Mouse (Mus musculus) adrenal gland, postnatal 10 days (tissue): ENCODE results near the gene Ubr2. TPM values are rescaled to one million over a fixed set of nuclear protein-coding genes. Genes with fewer than 3 reads are reported as not detected.

Source experiments
- DNase-seq: peaks from one replicate; pipeline ENCODE4 v3.0.0; 2021; ENCODE audit warnings: mixed read lengths
- total RNA-seq, 2 experiments: library from RNA; stranded (reverse); gene quantifications; 2 replicates each; pipeline ENCODE4 v1.2.3; 2021

Gene Ubr2
- total RNA-seq, 2 experiments from 2014 or later, result 55.9 to 63.7 TPM

GRCm38 (mm10) chr17:46880322-46880721, 130.0 kb downstream of the Ubr2 start:
- DNase-seq, result no peak

- DNase-seq, result peak; percentile 55
Observed at GRCm38 (mm10) chr17:46879841-46880311, 130.5 kb downstream of the Ubr2 start.

Other genes starting within 250 kb of the Ubr2 start
- gene Ptcra, start 246.8 kb downstream of the Ubr2 start, total RNA-seq, result not detected
- gene 2310039H08Rik, start 237.9 kb downstream of the Ubr2 start, total RNA-seq, result 10 to 100 TPM; 68.3 to 72.5 TPM
- 10 to 100 TPM; 84.3 to 99.2 TPM for gene Rpl7l1, start 227.9 kb downstream of the Ubr2 start, total RNA-seq
- gene Bicral, start 152.1 kb downstream of the Ubr2 start, total RNA-seq, result 10 to 100 TPM; 15.2 to 19.0 TPM
- gene Tbcc, start 119.9 kb downstream of the Ubr2 start, total RNA-seq, result 10 to 100 TPM; 21.6 to 23.3 TPM
- not detected for gene Prph2, start 100.1 kb downstream of the Ubr2 start, total RNA-seq